Comparison of ENCODE assay signal across 8 mouse cellular contexts in the genomic region with DNA sequence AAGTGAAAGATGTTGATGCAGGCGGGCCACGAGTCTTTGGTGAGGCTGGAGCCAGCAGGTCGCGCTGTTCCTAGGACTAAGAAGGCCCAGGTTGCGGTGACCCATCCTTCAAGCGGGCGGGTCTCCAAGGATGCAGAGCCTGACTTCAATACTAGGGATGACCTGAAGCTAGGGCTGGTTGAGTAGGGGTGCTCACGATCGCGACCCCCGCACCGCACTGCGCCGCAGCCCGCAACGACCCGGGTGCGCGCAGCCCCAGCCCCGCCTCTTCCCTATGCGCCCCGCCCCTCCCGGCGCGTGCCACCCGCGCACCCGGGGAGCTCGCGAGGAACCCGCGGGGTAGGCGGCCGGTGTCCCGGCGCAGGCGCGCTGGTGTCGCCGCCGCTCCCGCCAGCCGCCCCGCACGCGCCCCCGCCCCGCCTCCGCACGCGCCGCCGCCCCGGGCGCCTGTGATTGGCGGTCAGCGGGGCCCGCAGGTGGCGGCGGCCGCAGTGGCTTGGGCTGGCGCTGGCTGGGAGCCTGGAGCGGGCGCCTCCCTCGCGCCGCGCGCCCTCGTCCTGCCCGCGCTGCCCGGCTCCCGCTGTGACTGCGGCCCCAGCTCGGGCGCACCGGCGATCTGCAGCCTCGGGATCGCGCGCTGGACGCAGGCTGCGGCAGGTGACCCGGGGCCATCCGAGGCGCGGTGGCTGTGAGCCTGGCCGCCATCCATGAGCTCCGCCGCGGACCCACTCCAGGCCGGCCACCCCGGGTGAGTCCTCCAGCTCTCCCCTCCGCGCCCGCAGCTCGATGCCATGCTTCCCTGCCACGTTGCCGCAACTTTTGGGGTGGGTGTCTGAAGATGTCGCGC. TPM values are rescaled to one million over a fixed set of nuclear protein-coding genes. Genes with fewer than 3 reads are reported as not detected.
A peak's percentile ranks its signal among the peaks of the same experiment; 100 is the strongest.
DNase-seq lines count a peak whose midpoint lies in the region; ATAC-seq and TF ChIP-seq lines count a peak whose summit lies in the region.

No protein-coding gene starts in this region.

- under 1% methylated on average over 62 of the region's 103 CpGs for WGBS in embryonic facial prominence, embryonic 11.5 days
- WGBS in kidney, adult 2 months, result 1% methylated on average over 102 of the region's 103 CpGs
- under 1% methylated on average over 58 of the region's 103 CpGs for WGBS in midbrain, embryonic 12.5 days
- under 1% methylated on average over 66 of the region's 103 CpGs for WGBS in stomach, embryonic 14.5 days

- peak; percentile 67 to 73 for DNase-seq in adrenal gland, postnatal 36 days
- peak; percentile 45 for DNase-seq in embryonic facial prominence, embryonic 11.5 days (ENCODE audit: low spot score)
- DNase-seq in heart, adult 8-10 months (ENCODE audit: low spot score), result peak; percentile 36
- peak; percentile 45 for DNase-seq in kidney, adult 2 months
- peak; percentile 41 for DNase-seq in left cerebral cortex, postnatal 4 days

- intact Hi-C loops in left cerebral cortex, postnatal 4 days (cut with DNase I), result loop anchor here (5.0 kb wide), 2 partner anchors 74 to 91 kb away; no protein-coding TSS in a partner anchor

- peak; percentile 69 for ATAC-seq in embryonic facial prominence, embryonic 11.5 days (replicated peaks; ENCODE audit: insufficient number of reproducible peaks, low FRiP score, low TSS enrichment, low read depth)
- peak; percentile 89 for ATAC-seq in midbrain, embryonic 12.5 days (ENCODE audit: low FRiP score, low read depth)
- peak; percentile 78 for ATAC-seq in stomach, embryonic 14.5 days (ENCODE audit: insufficient number of reproducible peaks, insufficient read depth, low FRiP score, low read depth)
- no peak for ATAC-seq in monocyte, adult 5-6 weeks (replicated peaks; ENCODE audit: insufficient number of reproducible peaks, low FRiP score, low TSS enrichment, poor library complexity, severe bottlenecking)

- H3K4me3 ChIP-seq in embryonic facial prominence, embryonic 11.5 days (ENCODE audit: low read depth, low read length), result peak overlapping the region; percentile 51
- H3K4me3 ChIP-seq in kidney, adult 2 months (ENCODE audit: insufficient read depth, low read depth, low read length), result peak overlapping the region; percentile 53
- H3K4me3 ChIP-seq in midbrain, embryonic 12.5 days, result peak overlapping the region; percentile 58
- H3K4me3 ChIP-seq in stomach, embryonic 14.5 days (ENCODE audit: low read depth, low read length), result peak overlapping the region; percentile 44

- TF ChIP-seq POLR2A in kidney, adult 2 months (IDR thresholded peaks at IDR 0.05; ENCODE audit: low read depth, low read length), result no peak

- TF ChIP-seq CTCF in kidney, adult 2 months (conservative IDR thresholded peaks at IDR 0.05; ENCODE audit: insufficient read depth, insufficient read length, low read depth, low read length), result 0 out of 2 replicates have a peak, but pooled peaks have one; percentile 9

- H3K4me2 ChIP-seq in embryonic facial prominence, embryonic 11.5 days (ENCODE audit: low read depth, low read length), result peak overlapping the region; percentile 97
- H3K4me2 ChIP-seq in midbrain, embryonic 12.5 days (replicated peaks), result peak overlapping the region; percentile 92
- H3K4me2 ChIP-seq in stomach, embryonic 14.5 days (replicated peaks; ENCODE audit: low read depth, low read length), result peak overlapping the region; percentile 94

- no peaks in the 10 kb centered on the region; the same call in 1 of the 2 replicates for H3K9me3 ChIP-seq in embryonic facial prominence, embryonic 11.5 days (replicated peaks; ENCODE audit: control insufficient read depth, low read length)
- 0 out of 2 replicates have a peak, but pooled peaks cover 8% of the 10 kb centered on the region for H3K9me3 ChIP-seq in midbrain, embryonic 12.5 days
- H3K9me3 ChIP-seq in stomach, embryonic 14.5 days (ENCODE audit: control insufficient read depth, low read depth, low read length), result no peaks in the 10 kb centered on the region

- H3K36me3 ChIP-seq in embryonic facial prominence, embryonic 11.5 days (replicated peaks; ENCODE audit: control insufficient read depth, insufficient read depth, low read depth, low read length), result no peaks in the 10 kb centered on the region
- no peaks in the 10 kb centered on the region for H3K36me3 ChIP-seq in kidney, adult 2 months (ENCODE audit: control insufficient read depth, insufficient read depth, low read length)
- no peaks in the 10 kb centered on the region for H3K36me3 ChIP-seq in midbrain, embryonic 12.5 days
- H3K36me3 ChIP-seq in stomach, embryonic 14.5 days (ENCODE audit: control insufficient read depth, insufficient read depth, low read length), result no peaks in the 10 kb centered on the region

- H3K27me3 ChIP-seq in embryonic facial prominence, embryonic 11.5 days (ENCODE audit: control insufficient read depth, insufficient read depth, low read length), result peaks cover 39% of the 10 kb centered on the region
- H3K27me3 ChIP-seq in kidney, adult 2 months (replicated peaks; ENCODE audit: control insufficient read depth, insufficient read depth, low read length), result no peaks in the 10 kb centered on the region; the same call in 1 of the 2 replicates
- peaks cover 65% of the 10 kb centered on the region for H3K27me3 ChIP-seq in midbrain, embryonic 12.5 days
- peaks cover 38% of the 10 kb centered on the region for H3K27me3 ChIP-seq in stomach, embryonic 14.5 days (ENCODE audit: control insufficient read depth, insufficient read depth, low read length)

- H3K9ac ChIP-seq in embryonic facial prominence, embryonic 11.5 days (replicated peaks; ENCODE audit: low read length), result no peak overlapping the region
- peak overlapping the region; percentile 57 for H3K9ac ChIP-seq in midbrain, embryonic 12.5 days (replicated peaks)
- H3K9ac ChIP-seq in stomach, embryonic 14.5 days (replicated peaks; ENCODE audit: low read depth, low read length), result 0 out of 2 replicates have a peak overlapping the region, but pooled peaks have one; percentile 25

- H3K4me1 ChIP-seq in embryonic facial prominence, embryonic 11.5 days (ENCODE audit: control insufficient read depth, insufficient read depth, low read length), result peaks cover 4% of the 10 kb centered on the region
- H3K4me1 ChIP-seq in kidney, adult 2 months (ENCODE audit: control insufficient read depth, insufficient read depth, low read length), result no peaks in the 10 kb centered on the region
- H3K4me1 ChIP-seq in midbrain, embryonic 12.5 days, result peaks cover 18% of the 10 kb centered on the region
- peaks cover 8% of the 10 kb centered on the region; the same call in 1 of the 2 replicates for H3K4me1 ChIP-seq in stomach, embryonic 14.5 days (ENCODE audit: control insufficient read depth, insufficient read depth, low read length)

- H3K27ac ChIP-seq in embryonic facial prominence, embryonic 11.5 days (replicated peaks; ENCODE audit: low read depth, low read length), result no peak overlapping the region
- H3K27ac ChIP-seq in kidney, adult 2 months (ENCODE audit: insufficient read depth, low read depth, low read length), result no peak overlapping the region
- H3K27ac ChIP-seq in midbrain, embryonic 12.5 days (replicated peaks), result 0 out of 2 replicates have a peak overlapping the region, but pooled peaks have one; percentile 46
- no peak overlapping the region for H3K27ac ChIP-seq in stomach, embryonic 14.5 days (ENCODE audit: low read length)

RNA-seq across cellular contexts. Expression of a gene that starts 2.4 kb away (rescaled TPM):
- 1 to 10 TPM; 5.8 to 5.9 TPM for total RNA-seq in adrenal gland, postnatal 36 days (2021)
- 0.43 and 0.59 TPM in 2 replicates for polyA plus RNA-seq in embryonic facial prominence, embryonic 11.5 days (2014; fragmentation: Nextera tagmentation; extraction: Ambion mirVana)
- total RNA-seq in heart, adult 8-10 months (2022), result 1 to 10 TPM; 5.1 to 6.9 (median 6.3) TPM
- 1.1 and 1.3 TPM in 2 replicates for polyA plus RNA-seq in kidney, adult 2 months (2012; rRNA removed)
- total RNA-seq in left cerebral cortex, postnatal 4 days (2021), result 10 to 100 TPM; 24.7 to 25.2 TPM
- polyA plus RNA-seq in midbrain, embryonic 12.5 days (2016; fragmentation: Nextera tagmentation; extraction: Ambion mirVana), result 2.0 and 2.3 TPM in 2 replicates
- polyA plus RNA-seq in stomach, embryonic 14.5 days (2014; fragmentation: Nextera tagmentation; extraction: Ambion mirVana), result 0.30 and 0.78 TPM in 2 replicates
- total RNA-seq in monocyte, adult 5-6 weeks (2017), result not detected in 3 replicates
